Mouse (Mus musculus) cerebellum, adult 2 months (tissue): ENCODE measurements around the gene Defb45. TPM values are rescaled to one million over a fixed set of nuclear protein-coding genes. Genes with fewer than 3 reads are reported as not detected.

Experiments used
- DNase-seq, 2 experiments: peaks; one replicate each; pipeline ENCODE4 v3.0.0; 2021
- H3K27ac ChIP-seq: fragments of 200-500 bp; 2 replicates; pipeline ENCODE4 v1.5.1; 2012; ENCODE audit warnings: low read length, control low read depth, inconsistent platforms; ENCODE audit not compliant: insufficient read depth
- H3K27me3 ChIP-seq: fragments of 200-500 bp; 2 replicates; pipeline ENCODE4 v1.6.1; 2012; ENCODE audit warnings: inconsistent platforms, mild to moderate bottlenecking, low read length, moderate library complexity; ENCODE audit not compliant: control insufficient read depth, insufficient read depth
- H3K4me1 ChIP-seq: fragments of 200-500 bp; 2 replicates; pipeline ENCODE4 v1.6.1; 2011; ENCODE audit warnings: low read length; ENCODE audit not compliant: control insufficient read depth, insufficient read depth
- H3K4me3 ChIP-seq: fragments of 200-500 bp; replicated peaks from 2 replicates; pipeline ENCODE3; 2011; ENCODE audit warnings: mild to moderate bottlenecking, low read depth, low read length, control low read depth; ENCODE audit not compliant: insufficient read depth
- CTCF ChIP-seq: fragments of 200-500 bp; IDR thresholded peaks from 2 replicates; pipeline ENCODE4 v1.5.1; 2011; ENCODE audit warnings: low read depth, mild to moderate bottlenecking, control low read depth, low read length, moderate library complexity, borderline replicate concordance; ENCODE audit not compliant: insufficient read depth
- POLR2A ChIP-seq: fragments of 200-500 bp; IDR thresholded peaks from 2 replicates; pipeline ENCODE4 v1.6.1; 2011; ENCODE audit warnings: low read length, control low read depth, borderline replicate concordance; ENCODE audit not compliant: insufficient read depth
- WGBS: fragments of 180-500 bp; shearing (Covaris S2); methylation state at CpG from one replicate; pipeline ENCODE4 v1.1.7; 2018; 5-methylcytosine and 5-hydroxymethylcytosine counted together
- polyA plus RNA-seq: library from polyadenylated mRNA; depleted of rRNA; stranded (reverse); fragments of >200 nt; gene quantifications from 2 replicates; pipeline ENCODE4 v1.2.3, GENCODE M21; 2012

The Defb45 gene
- polyA plus RNA-seq, 1 experiment: not detected

GRCm38 (mm10) chr2:152572114-152572794, 26.9 kb downstream of the Defb45 start, which contains the start of gene Defb21:
Defb21 (plus strand) TSS chr2:152572744.
- TF ChIP-seq CTCF (peak; percentile 20; the same call in 1 of the 2 replicates), POLR2A (no peak)
- DNase-seq: no peak
- no peaks in the 10 kb centered on the region for H3K27me3 ChIP-seq
- 62% methylated on average over 11 of the region's 11 CpGs for WGBS
- H3K4me1 ChIP-seq: no peaks in the 10 kb centered on the region
- H3K27ac ChIP-seq: no peak within 1 kb of the TSS
- no peak within 1 kb of the TSS for H3K4me3 ChIP-seq

- H3K4me3 ChIP-seq: no peak overlapping the region
- no peak for TF ChIP-seq CTCF
- 83% methylated on average over 6 of the region's 6 CpGs for WGBS
- no peaks in the 10 kb centered on the region for H3K27me3 ChIP-seq
- H3K27ac ChIP-seq: no peak overlapping the region
- H3K4me1 ChIP-seq: no peaks in the 10 kb centered on the region
- DNase-seq: no peak
Observed at GRCm38 (mm10) chr2:152570313-152570712, 28.9 kb downstream of the Defb45 start.

- Histone ChIP-seq H3K27ac (no peak overlapping the region), H3K4me3 (no peak overlapping the region), H3K27me3 (no peaks in the 10 kb centered on the region), H3K4me1 (no peaks in the 10 kb centered on the region)
- TF ChIP-seq POLR2A (no peak), CTCF (no peak)
- DNase-seq: no peak
- WGBS: 80% methylated on average over 4 of the region's 4 CpGs
Observed at GRCm38 (mm10) chr2:152569881-152570280, 29.3 kb downstream of the Defb45 start.

- TF ChIP-seq POLR2A (no peak), CTCF (no peak)
- no peak for DNase-seq
Observed at GRCm38 (mm10) chr2:152569038-152569437, 30.2 kb downstream of the Defb45 start, which contains the start of gene Gm17416. Gm17416 (plus strand) TSS chr2:152569338.

GRCm38 (mm10) chr2:152556655-152557054, 42.5 kb downstream of the Defb45 start:
- H3K4me3 ChIP-seq: no peak overlapping the region
- no peak for DNase-seq
- WGBS: 88% methylated on average over 7 of the region's 7 CpGs
- TF ChIP-seq CTCF: no peak
- TF ChIP-seq POLR2A: no peak
- H3K27ac ChIP-seq: no peak overlapping the region
- no peaks in the 10 kb centered on the region; the same call in 1 of the 2 replicates for H3K27me3 ChIP-seq
- no peaks in the 10 kb centered on the region for H3K4me1 ChIP-seq

More at GRCm38 (mm10) chr2:152569038-152569437, 30.2 kb downstream of the Defb45 start, which contains the start of gene Gm17416:
- Histone ChIP-seq H3K4me3 (no peak within 1 kb of the TSS), H3K27ac (no peak within 1 kb of the TSS), H3K27me3 (no peaks in the 10 kb centered on the region), H3K4me1 (no peaks in the 10 kb centered on the region)
- 92% methylated on average over 5 of the region's 5 CpGs for whole genome bisulfite sequencing

GRCm38 (mm10) chr2:152553774-152554423, 45.3 kb downstream of the Defb45 start:
- 15% methylated on average over 16 of the region's 16 CpGs for WGBS
- H3K27ac ChIP-seq: no peak overlapping the region
- no peaks in the 10 kb centered on the region for H3K4me1 ChIP-seq
- TF ChIP-seq POLR2A: no peak
- peak; percentile 71 for TF ChIP-seq CTCF
- H3K4me3 ChIP-seq: no peak overlapping the region
- H3K27me3 ChIP-seq: no peaks in the 10 kb centered on the region; the same call in 1 of the 2 replicates
- DNase-seq: peak; percentile 27 to 52

GRCm38 (mm10) chr2:152548124-152548523, 51.1 kb downstream of the Defb45 start:
- H3K27ac ChIP-seq: no peak overlapping the region
- TF ChIP-seq CTCF (no peak), POLR2A (no peak)
- no peak for DNase-seq
- H3K4me3 ChIP-seq: no peak overlapping the region
- H3K4me1 ChIP-seq: no peaks in the 10 kb centered on the region
- no peaks in the 10 kb centered on the region; the same call in 1 of the 2 replicates for H3K27me3 ChIP-seq
- WGBS: 75% methylated on average over 5 of the region's 5 CpGs

- TF ChIP-seq POLR2A (no peak), CTCF (peak; percentile 51; the same call in 1 of the 2 replicates)
- peak; percentile 13 to 22 for DNase-seq
- Histone ChIP-seq H3K27ac (no peak overlapping the region), H3K4me1 (no peaks in the 10 kb centered on the region), H3K27me3 (no peaks in the 10 kb centered on the region; the same call in 1 of the 2 replicates), H3K4me3 (no peak overlapping the region)
- 15% methylated on average over 4 of the region's 4 CpGs for WGBS
Observed at GRCm38 (mm10) chr2:152544691-152545090, 54.5 kb downstream of the Defb45 start.
